Mouse (Mus musculus): ENCODE results near the gene Kansl1.

Gene Kansl1

DNA sequence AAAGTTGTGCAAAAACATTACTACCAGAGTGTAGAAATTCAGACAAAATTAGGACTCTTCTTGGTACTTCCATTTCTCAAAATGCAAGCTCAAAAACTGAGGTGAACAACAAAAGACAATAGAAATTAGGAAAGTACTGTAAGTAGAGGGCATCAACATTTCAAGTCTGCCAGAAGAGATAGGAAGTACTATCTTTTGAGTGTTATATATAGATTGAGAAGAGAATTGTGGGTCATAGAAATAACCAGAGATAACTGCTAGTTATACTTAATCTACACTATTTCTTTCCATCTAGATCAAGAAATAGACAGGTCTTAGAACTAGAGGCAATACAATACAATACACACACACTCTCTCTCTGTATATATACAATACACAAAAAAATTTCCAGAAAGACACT lies 30.2 kb downstream of the Kansl1 start:
- DNase-seq: no peak

DNA sequence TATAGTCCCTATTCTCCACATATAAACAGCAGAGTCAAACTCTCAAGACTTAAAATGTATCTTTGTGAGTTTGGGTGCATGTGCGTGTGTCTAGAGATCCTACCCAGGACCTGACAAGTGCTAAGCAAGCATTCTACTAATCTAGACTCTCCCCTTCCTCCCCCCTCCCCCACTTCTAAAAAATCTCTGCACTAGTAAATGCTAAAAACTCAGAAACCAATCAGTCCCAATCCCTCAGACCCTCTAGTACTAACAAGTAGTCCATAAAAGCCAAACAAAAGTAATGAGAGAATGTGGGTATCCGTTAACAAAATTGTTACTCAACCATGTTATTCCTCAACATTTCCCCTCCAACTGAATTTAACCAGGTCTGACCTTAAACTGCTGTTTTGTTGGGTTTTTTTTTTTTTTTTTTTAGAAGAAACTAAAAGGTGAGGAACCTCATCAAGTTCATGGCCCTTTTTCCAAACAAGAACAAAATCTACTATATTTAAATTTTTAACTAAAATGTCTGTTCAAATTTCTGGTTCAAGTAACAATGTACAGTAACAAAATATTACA lies 32.2 kb downstream of the Kansl1 start:
- DNase-seq: no peak

- DNase-seq: no peak
Measured at GRCm38 (mm10) chr11:104435753-104436152, 32.9 kb downstream of the Kansl1 start.

- no peak for DNase-seq
Measured at GRCm38 (mm10) chr11:104435141-104435540, 33.5 kb downstream of the Kansl1 start.

DNA sequence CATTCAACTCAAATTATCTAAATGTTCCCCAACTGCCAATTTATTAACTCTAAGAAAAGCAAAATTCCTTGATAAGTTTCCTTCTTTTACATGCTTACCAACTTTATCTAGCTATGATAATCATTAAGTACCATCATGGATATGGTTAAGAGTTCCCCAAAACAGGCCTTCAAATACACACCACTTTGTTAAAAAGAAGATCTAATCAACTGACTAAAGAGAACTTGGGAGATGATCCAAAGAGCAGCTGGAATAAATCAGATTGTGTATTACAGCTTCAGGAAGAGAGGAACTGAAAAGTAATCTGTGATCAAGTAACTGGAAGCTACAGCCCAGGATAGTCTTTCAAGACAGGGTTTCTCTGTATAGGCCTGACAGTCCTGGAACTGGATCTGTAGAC lies 36.4 kb downstream of the Kansl1 start:
- no peak for DNase-seq

- DNase-seq: no peak
Measured at GRCm38 (mm10) chr11:104431807-104432206, 36.9 kb downstream of the Kansl1 start.

DNA sequence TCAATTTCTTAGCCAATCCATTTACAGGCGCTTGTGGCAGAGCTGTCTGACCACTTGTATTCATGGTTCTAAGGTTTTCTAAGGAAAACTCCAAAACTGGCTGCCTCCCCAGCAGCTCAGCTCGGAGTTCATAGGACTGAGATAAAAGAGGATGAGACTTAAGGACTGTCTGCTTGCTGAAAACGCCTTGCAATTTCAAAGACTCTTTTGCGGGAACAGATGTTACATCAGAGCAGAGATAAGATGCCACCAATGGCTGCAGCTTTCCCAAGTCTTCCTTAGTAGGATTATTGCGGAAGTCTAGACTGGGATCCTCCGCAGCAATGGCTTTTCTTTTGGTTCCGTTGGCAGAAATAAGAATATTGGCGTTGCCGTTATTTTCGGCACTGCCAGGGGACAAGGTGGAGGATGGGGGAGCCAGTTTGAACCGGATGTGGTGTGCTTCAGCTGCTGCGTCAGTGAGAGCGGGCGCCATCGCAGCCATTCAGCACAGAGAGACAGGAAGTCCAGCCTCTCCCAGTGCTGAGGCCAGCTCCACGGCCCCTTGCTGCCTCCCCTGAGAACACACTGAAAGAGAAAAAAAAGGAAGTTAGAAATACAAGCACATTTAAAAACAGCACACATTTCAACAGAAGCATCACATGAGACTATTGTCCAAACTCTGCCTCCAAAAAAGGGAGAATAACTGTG lies 43.8 kb downstream of the Kansl1 start:
- peak; percentile 38 for DNase-seq

DNA sequence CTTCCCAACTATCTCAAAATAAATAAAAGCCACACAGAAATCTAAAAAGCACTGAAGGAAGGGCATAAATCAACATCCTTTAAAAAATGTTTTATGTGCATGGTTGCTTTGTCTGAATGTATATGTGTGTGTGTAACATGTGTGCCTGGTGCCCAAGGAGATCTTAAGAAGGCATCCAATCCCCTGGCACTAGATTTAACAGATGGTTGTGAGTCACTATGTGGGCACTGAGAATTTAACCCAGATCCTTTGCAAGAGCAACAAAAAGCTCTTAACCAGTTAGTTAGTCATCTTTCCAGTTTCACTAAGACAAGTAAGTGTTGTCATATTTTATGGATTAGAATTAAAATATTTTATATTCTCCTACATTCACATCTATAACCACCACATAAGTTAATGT lies 56.4 kb downstream of the Kansl1 start:
- no peak for DNase-seq

DNA sequence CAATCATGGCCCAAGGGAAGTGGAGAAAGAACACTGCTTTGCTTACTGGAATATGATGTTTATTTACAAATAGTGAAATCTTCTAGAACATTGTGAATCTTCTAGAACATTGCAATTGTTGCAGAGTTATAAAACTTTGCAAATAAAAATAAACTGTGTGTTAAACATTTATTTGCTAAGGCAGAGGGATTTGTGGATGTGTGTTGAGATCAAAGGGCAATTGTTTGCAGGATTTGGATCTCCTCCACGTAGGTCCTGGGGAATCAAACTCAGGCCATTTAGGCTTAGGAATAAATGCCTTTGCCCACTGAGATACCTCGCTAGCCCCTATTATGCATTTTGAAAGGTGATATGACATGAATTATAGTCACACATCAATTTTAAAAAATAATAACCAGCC lies 61.3 kb downstream of the Kansl1 start:
- DNase-seq: no peak

DNA sequence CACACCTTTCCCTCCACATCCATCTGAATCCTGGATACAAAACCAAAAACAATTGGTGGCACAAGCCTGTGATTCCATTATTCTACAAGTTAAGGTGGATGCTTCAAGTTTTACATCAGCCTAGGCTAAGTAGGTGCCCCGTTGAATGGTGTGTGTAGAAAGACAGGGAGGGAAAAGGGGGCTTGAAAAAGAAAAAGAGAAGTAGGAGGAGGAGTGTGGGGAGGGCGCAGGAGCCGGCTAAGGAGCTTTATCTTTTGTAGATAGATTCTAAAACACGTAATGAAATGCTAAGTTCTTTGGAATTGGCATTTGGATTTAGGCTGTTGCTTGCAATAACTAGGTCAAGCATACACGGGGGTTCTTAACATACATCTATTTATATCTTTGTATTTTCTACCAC lies 67.7 kb downstream of the Kansl1 start:
- DNase-seq: no peak

- DNase-seq: peak; percentile 30
Measured at GRCm38 (mm10) chr11:104399459-104400216, 69.0 kb downstream of the Kansl1 start.

GRCm38 (mm10) chr11:104395648-104396047 lies 73.0 kb downstream of the Kansl1 start:
- DNase-seq: no peak

GRCm38 (mm10) chr11:104393196-104393595 lies 75.5 kb downstream of the Kansl1 start:
- DNase-seq: peak; percentile 53

DNA sequence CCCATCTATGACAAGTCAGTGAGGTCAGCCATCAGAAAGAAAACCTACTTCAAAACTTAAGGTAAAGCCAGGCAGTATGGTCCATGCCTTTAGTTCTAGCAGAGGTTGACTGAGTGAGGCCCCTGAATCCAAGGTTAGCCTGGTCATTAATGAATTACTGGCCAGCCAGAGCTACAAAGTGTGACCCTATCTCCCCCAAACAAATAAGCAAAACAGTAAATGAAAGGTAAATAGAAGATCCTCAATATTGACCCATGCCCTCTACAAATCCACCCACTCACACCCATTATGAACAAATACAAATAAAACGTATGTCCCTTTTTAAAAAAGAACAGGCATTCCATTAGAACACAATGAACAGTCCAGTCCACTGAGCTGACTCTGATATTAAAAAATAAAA lies 76.5 kb downstream of the Kansl1 start:
- no peak for DNase-seq

DNA sequence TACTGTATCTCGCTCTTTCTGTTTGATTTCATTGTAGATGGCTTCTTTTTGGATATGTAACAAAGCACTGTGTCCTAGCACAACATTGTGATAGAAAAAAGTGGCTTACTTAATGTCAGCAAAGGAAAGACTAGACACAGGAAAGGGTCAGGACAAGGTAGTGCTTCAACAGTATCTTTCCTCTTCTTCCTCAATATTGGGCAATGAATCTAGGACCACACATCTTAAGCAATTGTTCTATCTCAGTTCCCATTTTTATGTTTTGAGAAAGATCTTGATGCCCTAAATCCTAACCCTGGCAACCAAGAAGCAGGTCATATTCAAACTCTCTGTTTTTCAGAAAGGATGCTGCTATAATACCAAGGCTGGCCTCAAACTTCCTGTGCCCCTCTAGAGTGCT lies 81.4 kb downstream of the Kansl1 start:
- DNase-seq: no peak

DNA sequence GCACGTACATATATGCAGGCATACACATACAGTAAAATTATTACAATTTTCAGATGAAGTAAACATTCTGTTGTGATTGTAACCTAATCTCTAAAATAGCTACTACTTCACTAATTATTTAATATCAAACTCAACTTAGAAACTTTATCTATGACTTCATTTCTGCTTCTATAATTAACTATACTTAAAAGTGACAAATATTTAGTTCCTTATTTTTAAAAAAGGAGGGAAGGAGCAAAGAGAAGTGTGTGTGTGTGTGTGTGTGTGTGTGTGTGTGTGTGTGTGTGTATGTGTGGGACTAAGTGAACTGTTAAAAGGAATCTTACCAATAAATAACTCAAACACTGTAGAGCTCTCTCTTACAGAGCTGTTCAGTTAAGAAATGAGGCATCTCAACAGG lies 82.1 kb downstream of the Kansl1 start:
- DNase-seq: no peak

DNA sequence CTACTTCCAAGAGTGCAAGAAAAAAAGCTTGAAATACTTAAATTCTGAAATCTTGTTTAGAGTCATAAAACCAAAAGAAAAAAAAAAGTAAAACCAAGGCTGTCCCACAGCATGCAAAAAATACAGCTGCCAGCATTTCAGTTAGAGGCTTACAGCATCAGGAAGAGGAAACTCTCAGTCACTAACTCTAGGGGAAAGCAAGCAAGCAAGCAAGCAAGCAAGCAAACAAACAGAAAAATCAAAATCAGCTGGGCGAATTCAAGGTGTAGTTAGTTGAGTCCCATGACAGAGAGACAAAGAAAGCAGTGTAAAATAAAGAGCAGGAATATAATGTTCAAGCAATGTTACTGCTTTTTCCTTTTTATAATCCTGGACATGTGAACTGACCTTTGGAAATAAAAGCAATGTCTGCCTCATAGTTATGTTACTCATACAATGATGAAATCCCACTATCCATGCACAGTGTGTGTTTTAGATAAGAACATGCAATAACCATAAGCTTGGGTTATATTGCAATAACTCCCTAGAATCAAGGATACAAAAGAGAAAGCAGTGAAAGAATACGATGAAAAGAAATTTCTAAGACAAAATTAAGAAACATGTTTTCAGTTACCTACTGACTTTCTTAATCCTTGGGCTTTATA lies 85.4 kb downstream of the Kansl1 start:
- DNase-seq: no peak

DNA sequence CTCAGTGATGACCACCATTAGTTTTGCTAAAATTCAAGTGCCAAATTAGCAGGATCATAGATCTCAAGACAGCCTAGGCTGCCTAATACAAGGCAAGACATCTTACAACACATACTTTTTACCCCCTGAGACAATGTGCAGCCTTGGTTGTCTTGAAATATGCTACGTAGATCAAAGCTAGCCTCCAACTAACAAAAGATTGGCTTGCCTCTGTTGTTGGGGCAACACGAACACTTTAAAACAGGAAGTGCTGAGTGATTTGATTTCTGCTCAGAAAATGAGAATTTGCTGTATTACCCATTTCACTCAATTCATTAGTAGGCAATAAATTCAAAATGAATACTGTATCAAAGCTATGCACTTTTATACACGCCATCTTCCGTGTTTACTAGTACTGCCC lies 86.8 kb downstream of the Kansl1 start:
- no peak for DNase-seq

DNA sequence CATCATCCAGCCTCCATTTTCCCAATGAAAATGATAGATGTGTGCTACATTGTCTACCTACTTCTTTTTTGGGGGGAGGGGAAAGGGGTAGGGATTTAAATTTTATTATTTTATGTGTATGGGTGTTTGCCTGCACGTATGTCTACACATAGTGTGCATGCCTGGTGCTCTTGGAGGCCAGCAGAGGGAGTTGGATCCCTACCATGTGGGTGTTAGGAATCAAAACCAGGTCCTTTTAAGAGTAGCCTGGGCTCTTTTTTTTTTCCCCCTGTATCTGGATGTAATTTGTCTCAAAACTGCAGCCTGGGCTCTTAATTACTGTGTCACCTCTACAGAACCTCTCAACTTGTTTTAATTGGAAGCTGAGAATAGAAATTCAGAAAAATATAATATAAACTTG lies 89.0 kb downstream of the Kansl1 start:
- peak; percentile 22 for DNase-seq

DNA sequence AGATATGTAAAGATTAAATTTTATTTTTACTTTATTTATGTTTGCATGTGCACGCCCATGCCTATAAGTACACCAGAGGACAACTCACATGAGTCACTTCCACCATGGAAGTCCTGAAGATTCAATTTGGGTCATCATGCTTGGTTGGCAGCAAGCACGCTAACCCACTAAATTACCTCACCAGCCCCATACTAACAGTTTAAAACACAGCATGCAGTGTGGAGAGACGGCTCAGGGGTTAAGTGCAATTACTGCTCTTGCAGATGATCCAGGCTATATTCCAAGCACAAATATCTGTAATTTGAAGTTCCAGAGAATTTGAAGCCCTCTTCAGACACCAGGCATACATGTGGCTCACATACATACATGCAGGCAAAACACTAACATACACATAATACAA lies 92.4 kb downstream of the Kansl1 start:
- DNase-seq: no peak

GRCm38 (mm10) chr11:104367486-104368190 lies 101.0 kb downstream of the Kansl1 start:
- no peak for DNase-seq

DNA sequence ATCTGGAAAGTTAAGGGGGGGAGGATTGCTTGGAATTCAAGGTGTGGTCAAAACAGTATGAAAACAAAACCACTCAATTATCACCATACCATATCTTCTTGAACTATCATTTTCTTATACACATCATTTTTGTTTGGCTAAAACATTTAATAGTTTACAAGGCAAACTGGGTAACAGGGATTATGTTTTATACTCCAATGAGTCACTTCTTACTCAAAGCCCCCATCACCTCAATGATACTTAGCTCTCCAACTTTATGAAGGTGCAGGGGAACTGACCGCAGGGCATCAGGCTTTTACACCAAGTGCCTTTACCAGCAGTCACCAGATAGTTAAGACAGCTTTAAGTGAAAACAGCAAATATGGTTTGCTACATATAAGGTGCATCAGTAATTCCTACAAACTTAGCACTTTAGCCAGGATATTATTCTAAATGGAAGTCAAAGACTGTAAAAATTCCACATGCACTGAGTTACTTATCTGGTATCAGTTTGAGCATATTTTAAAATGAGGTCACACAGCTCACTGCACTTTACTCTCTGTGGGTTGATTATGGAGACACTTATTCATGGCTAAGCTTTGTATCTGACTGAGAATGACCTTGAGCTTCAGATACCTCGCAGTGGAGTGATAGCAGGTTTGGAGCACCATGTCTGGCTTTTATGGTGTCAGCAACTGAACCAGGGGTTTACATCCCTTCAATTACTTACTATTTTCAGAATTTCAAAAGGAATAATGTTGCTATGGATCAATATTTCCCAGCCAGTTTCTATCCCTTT lies 104.6 kb downstream of the Kansl1 start:
- DNase-seq: no peak

Data from kidney, postnatal 10 days (tissue).